Mouse (Mus musculus) MN1 (cell line): ENCODE data around the gene Cotl1.
"Not testable (repeated sequence)": the region's sequence is repeated elsewhere in the genome, so short reads cannot be mapped to it uniquely, and the experiment has no call there.

Experiments
- DNase-seq: peaks from one replicate; pipeline ENCODE4 v3.0.0-alpha.2; 2016; ENCODE audit warnings: low spot score

Cotl1 gene

DNA sequence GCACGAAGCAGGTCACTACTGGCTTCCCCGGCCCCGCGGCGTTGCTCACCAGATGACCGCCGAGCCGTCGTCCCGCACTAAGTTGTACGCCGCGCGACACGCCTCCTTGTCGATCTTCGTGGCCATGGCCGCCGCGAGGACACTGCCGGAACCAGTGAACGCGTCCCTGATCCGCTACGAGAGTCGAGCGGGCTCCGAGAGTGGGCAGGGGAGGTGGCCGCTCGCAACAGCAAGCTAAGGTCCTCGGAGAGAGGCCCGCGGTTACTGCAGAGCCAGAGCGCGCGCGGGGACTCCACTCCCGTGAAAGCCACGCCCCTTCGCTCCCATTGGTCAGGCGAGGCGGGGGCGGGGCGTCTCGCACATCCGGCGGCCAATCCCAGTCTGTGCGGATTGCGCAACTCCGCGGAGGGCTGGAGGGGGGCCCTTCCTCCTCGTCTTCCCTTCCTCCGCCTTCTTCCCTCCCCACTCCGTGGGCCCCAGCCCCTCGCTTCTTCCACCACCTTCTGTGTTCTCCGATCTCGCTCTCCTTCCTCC is at the start of gene Cotl1:
Gene Cotl1 (minus strand): TSS at position 270 of the 534 bp plus-strand sequence.
- peak; percentile 99 for DNase-seq

DNA sequence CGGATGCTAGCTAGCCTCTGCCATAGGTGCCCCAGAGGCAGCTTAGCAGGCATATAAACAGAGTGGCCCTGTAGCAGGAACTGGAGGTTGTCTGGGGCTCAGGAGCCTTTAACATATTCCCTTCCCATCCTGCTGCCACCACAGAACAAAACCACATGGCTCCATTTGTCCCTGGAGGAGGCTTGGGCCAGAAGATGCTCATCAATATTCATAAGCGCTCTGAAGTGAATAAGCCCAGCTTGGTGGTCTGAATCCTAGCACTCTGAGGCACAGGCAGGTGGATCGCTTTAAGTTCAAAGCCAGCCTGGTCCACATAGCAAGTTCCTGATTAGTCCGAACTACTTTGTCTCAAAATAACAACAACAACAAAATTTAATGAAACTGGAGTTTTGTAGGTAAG is 47.7 kb upstream of the Cotl1 start:
- peak; percentile 63 for DNase-seq

DNA sequence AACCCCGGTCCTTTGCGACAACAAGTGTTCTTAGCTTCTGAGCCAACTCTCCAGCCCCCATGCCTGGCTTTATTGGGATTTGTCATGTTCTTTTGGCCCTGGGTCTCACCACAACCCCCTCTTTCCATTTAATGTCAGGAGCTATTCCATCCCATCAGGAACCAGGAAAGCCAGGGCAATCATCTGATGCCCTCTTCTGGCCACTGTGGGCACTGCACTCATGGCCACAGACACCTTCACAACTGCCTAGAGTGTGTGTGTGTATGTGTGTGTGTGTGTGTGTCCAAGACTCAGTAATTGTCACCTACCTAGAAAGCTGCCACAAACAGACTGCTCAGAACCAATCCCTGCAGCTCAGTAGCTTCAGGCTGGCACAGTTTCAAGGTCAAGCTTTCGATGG is 46.8 kb upstream of the Cotl1 start:
- DNase-seq, result no peak

DNA sequence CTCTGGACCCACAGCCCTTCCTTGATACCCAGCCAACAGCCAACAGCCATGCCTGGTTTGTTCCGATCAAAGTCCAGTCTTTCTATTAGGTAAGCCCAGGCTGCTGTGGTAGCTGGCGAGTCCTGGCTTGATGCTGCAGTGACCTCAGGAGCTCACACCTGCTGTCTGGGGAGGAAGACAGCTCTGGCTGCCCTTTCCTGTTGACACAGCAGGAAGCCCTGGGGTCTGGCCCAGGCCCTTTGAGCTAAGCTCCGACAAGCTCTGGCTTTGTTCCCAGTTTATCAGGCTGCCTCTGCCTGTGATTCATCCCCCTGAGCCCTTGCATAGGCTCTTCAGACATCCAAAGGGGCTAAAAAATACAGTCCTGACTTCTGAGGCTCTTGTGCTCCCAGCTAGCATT is 45.3 kb upstream of the Cotl1 start:
- peak; percentile 96 for DNase-seq

DNA sequence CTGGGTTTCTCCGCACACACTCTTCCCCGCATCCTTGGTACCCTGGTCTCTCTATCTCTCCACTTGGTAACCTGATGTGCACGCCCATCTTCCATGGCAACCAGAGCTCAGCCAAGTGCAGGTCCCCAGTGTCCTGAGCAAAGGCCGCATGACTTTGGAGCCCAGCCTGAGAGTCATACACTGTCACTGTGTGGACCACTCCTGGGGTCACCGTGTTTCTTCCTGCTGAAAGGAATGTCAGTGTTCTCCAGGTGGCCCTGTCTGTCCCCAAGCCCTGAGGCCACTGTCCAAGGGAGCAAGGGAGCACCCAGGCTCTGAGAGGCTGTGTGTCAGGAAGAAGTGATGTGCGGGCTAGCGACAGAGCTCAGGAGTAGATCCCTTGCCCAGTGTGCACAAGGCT is 42.9 kb upstream of the Cotl1 start:
- DNase-seq, result no peak

DNA sequence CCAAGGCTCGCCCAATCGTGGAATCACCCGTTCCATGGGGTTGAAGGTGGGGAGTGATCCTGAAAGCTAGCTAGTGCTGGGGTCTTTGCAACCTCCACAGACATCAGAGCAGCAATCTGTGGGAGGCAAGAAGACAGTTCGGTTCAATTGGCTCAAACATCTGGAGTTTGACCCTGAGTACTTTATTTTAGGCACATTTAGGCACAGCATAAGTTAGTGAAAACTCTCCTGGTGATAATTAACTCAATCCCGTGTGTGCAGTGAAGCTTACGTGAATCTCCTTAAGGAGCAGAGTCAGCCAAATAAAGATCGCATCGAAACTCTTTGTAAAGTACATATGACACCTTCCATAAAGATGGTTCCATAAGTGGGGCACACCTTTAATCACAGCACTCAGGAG is 41.6 kb upstream of the Cotl1 start:
- no peak for DNase-seq

DNA sequence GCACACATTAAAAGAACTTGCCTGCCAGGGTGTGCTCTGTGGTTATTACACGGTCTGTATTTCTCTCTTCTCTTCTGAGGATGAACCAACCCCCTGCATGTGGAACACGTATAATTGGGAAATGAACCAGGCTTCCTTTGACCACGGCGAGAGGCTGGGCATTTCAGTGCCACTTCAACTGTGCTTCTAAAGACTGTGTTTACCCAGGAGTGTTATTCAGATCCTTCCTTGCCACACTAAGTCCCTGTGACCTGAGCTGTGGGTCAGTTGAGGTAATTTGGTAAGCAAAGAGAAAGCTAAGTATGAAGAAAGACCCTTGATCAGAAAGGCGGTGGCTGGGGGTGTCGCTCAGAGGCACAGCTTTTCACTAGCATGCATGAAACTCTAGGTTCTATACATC is 41.0 kb upstream of the Cotl1 start:
- DNase-seq, result no peak

DNA sequence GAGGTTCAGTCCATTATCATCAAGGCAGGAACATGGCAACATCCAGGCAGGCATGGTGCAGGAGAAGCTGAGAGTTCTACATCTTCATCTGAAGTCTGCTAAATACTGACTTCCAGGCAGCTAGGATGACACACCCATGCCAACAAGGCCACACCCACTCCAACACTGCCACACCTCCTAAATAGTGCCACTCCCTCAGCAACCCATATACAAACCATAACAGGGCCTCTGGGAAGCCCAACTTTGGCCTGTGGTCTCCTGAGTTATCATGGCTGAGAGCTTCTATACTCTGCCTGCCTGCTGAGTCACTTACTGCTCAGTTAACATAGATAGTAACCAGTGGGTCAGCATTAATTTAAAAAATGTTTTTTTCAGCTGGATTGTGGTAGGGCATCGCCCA is 32.8 kb upstream of the Cotl1 start:
- DNase-seq, result no peak

DNA sequence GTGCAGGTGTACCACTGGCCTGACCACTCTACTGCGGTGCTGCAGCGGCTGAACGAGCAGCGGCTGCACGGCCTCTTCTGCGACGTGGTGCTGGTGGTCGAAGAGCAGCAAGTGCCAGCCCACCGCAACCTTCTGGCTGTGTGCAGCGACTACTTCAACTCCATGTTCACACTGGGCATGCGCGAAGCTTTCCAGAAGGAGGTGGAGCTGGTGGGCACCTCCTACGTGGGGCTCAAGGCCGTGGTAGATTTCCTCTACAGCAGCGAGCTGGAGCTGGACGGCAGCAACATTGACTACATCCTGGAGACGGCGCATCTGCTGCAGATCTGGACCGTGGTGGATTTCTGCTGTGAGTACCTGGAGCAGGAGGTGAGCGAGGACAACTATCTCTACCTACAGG is 29.3 kb upstream of the Cotl1 start:
- no peak for DNase-seq

DNA sequence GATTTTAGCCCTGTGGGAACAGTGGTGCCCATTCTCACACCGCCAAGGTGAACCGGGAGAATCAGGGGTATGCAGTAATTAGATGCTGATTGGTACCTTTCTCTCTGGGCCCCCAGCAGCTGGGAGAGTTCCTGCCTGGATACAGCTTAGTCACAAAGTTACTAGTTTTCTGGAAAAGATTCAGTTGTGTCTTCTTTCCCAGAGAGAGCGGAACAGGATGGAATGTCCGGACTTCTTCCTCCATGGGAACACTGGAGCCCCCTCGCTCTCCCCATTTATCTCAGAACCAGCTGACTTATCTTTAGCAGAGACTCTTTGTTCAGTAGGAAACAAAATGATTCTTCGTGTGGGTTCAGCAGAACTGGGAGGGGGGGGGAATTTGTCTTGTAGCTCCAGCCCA is 22.4 kb upstream of the Cotl1 start:
- DNase-seq, result peak; percentile 52

DNA sequence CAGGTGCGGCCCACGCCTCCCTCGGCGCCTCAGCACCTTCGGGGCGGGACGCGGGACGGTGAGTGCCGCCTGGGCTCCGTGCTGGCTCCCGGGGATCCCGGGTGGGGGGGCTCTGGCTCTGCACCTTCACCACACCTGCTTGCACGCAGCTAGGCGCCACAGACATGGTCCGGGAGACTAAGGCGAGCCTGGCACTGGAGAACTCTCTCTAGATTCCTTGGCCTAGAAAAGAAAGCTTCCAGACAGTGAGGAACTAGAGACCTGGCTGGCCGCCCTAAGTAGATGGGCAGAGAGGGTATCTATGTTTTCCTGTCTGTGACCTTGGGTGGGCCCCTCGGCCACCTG is 22.0 kb upstream of the Cotl1 start:
- no peak for DNase-seq

DNA sequence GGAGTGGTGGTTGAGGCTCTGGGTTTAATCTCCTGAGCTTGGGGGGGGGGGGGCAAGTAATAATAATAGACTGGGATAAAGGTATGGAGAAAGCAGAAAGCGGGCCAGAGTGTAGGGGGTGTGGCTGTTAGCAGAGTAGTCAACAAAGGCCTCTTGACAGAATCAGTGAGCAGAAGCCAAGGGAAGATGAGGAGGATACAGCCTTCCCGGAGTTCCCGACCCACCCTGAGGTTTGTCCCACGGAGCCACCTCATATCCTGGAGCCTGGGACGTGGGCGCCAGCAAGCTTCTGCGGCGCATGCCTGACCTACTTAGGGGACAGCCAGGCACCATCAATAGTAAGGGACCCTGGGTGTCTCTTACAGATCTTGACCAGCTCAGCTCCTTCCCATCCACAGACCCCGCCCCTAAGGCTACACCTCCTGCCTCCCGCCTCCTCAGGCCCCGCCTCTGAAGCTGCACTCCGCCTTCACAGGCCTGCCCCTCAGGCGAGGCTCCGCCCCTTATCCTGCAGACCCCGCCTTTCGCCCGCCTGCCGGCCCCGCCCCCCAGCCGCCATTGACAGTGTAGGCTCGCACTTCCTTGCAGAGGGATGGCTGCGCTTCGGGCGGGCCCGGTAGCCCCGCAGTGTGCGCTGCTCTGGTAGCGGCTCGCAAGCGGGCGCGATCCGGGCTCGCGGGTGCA is 21.5 kb upstream of the Cotl1 start, which contains the start of gene Klhl36:
Gene Klhl36 (plus strand): TSS at position 561 of the 684 bp plus-strand sequence.
- DNase-seq, result peak; percentile 98

DNA sequence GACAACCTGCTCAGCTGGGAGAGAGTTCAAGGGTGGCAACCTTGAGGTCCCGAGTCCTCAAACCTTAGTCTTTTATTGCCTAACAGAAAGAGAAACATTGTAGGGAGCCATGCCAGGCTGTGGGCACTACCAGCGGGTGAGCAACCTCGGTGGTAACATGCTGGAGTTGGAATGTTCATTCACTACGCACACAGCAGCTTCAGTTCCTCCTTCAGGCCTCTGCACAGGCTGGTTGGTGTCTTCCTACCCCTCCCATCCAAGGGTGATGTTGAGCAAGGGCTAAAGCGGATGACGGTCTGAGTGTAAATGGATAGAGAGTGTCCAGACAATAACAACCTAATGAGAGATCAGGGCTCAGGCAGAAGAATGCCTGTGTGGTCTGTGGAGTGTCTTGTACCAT is 17.4 kb upstream of the Cotl1 start:
- no peak for DNase-seq

DNA sequence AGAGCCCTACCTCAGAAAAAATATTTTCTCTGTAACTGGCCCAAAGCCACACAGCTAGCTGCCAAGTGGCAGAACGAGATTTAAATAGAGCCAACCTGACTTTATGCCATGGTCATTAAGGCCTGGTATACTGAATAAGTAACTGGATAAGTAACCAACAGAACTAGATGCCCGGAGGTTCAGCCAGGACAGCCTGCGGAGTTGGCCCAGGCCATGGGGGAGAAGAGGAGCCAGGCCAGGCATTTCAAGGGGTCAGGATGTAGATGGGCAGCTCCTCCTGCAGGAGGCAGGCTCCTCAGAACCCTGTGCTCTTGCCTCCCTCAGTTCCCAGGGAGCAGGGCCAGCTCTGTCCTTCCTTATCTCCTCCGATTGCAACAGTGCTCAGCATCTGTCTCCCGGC is 15.3 kb upstream of the Cotl1 start:
- no peak for DNase-seq

DNA sequence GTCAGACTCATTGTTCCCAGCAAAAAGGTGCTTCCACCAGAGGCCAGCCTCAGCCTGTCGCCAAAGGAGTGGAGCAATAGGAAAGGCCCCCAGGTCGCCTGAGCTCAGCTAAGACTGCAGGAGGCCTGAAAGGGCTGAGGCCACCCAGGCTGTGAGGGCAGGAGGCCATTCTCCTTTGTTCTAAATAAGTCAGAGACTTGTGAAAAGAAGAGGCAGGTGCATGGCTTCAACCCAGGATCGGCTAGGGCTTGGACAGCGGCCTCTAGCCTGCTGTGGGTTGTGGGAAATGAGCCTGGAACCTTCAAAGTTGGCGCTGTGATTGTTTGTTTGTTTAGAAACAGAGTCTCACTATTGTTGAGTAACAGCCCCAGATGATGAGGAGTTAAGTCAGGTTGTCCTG is 13.7 kb upstream of the Cotl1 start:
- DNase-seq, result no peak

DNA sequence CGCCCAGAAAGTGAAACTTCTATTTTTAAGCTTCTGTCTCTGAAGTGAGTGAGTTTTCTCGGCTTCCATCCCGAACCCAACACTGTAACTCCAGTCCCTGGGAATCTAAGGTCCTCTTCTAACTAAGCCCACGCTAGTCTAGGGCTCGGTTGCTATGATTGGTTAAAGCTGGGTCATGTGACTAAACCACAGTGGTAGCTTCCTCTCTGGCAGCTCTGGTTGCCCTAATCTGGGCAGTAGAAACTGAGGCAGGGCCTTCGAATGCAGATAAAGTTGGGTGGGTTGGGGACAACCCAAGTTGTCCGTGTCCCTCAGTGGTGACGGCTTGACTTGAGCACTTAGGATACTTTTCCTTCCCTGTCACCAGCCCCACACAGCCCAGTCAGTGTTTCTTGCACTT is 13.2 kb upstream of the Cotl1 start:
- DNase-seq, result no peak

DNA sequence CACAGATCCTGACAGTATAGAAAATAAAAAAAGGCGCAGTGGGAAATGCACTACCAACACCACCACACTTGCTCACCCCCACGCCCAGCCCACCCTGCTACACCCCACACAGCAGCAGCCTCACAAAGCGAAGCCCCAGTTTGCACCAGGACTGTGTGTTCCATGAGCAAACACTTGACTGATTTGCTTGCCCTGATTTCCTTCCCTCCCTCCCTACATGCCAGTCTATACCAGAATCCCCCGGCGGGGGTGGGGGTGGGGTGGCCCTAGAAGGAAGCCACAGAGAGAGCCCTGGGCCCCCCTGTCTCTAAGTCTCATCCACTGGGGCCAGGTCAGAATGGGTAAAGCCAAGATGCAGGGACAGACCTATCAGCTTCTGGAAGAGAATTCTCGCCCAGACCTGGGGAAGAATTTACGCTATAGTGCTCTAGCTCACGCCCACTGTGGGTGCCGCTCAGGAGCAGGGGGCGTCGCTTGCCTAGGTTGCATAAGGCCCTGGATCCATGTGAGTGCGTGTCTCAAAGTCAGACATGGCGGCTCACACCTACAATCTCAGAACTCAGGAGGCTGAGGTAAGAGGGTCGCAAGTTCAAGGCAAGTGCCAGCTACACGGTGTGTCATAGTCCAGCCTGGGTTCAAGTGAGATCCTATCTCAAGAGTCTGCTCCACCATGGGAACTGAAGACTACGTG is 7.0 kb upstream of the Cotl1 start:
- DNase-seq, result no peak

DNA sequence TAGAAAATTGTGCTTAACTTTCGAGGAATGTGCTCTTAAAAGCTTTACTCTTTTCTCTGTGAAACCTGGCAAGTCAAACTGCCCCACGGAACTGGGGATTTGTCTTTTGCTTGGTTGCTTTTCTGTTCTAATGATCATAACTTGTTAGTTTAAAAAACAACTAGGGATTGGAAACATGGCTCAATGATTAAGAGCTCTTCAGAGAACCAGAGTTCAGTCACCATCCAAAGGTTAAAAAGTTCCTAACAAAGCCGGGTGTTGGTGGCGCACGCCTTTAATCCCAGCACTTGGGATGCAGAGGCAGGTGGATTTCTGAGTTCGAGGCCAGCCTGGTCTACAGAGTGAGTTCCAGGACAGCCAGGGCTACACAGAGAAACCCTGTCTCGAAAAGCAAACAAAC is 5.4 kb upstream of the Cotl1 start:
- not testable (repeated sequence) for DNase-seq

DNA sequence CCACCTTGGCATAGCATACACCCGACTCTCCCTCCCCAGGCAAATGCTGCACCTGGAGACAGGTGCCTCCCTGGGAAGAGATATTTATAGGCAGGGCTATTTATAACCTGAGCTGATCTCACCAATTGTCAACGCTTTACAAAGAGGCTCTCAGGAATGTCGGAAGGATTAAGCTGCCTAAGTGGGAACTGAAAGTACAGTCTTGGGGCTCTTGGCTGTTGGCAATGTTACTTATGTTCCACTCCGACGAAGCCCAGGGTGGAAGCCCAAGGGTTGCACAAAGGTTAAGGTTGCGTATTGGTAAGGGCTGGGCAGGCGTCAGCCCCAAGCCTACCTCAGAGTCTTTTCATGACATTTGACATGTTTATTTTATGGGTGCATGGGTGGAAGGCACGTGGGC is 4.2 kb upstream of the Cotl1 start:
- no peak for DNase-seq

DNA sequence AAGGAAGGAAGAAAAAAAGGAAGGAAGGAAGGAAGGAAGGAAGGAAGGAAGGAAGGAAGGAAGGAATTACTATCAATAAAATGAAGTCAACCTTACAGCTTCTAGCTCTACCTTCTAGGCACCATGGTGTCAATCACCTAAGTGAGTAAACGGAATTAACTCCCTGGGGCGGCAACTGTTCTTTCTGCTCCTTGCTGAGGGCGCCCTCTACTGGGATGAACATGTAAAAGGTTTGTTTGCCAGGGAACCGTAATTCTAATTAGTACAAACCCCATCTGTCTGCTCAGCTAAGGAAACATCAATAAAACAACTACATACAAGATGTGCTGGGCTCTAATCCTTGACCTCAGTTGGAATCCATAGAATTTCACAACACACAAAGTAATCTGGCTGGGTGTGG is 3.1 kb upstream of the Cotl1 start:
- peak; percentile 90 for DNase-seq

DNA sequence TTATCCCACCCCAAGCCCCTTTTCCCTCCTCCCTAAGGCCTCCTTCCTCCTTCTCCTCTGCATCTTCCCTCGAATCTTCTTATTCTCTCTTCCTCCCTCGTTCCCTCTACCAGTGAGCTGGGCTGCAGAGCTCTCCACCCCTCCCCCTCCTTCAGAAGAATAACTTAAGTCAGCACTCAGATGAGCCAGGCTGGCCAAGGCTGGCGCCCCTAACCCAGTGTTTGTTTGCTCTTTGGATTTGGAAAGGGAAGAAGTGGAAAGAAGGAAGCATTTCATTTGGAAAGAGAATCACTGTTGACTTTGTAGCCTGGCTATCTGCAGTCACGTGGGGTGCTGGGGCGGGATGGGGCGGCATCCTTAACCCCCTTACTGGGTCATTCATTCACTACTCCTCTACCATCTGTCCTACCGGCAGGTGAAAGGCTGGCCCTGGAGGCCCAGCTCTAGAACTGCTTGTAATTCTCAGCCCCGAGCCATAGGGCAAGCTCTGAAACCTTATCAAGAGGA is 614 bp upstream of the Cotl1 start:
- DNase-seq, result peak; percentile 71

DNA sequence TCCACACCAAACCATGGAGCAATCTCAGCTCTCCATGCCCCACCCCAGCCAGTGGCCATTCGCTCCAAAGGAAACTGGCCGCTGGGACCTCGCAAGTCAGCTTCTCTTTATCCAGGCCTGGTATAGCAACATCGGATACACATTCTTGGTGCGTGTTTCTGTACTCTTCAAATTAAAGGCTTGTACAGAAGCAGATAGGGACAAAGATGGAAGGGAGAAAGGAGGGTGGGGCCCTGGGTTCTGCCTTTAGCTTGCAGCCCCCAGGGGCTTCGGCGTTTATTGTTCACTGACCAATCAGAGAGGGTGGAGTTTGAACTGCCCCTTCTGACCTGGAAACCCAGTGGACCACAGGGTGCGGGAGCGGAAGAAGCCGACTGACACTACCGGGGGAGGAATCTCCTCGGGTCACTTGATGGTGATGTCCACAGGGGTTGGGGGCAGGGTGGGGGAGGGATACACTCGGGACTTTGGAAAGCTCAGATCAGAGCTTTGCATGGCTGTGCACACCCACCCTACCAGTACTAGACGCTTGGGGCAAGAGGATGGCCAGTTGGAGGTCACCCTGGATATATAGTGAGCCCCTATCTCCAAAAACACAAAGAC is 824 bp downstream of the Cotl1 start:
- peak; percentile 59 for DNase-seq

DNA sequence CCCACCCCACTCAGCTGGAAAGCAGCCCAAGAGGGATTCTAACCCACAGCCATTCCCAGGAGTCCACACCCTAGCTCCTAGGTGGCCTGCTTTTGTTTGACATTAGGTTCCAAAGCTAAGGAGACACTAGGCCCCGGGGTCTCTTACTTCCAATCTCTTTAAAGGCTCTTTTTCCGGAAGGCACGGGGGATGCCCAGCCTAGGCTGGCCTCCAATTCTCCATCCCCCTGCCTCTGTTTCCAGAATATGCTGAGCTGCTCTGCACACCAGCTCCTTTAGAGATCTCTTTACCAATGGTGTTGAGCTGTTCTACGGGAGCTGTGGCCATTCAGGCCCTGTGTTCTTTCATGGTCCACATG is 1.4 kb downstream of the Cotl1 start:
- DNase-seq, result peak; percentile 25
